Mouse (Mus musculus): ENCODE data around the gene Cdkal1.

GRCm38 (mm10) chr13:29555160-29555785 lies 300.2 kb downstream of the Cdkal1 start:
- TF ChIP-seq POLR2A (IDR thresholded peaks at IDR 0.05; ENCODE audit: borderline replicate concordance, insufficient read depth, low read length): no peak
- no peak for TF ChIP-seq CTCF (IDR thresholded peaks at IDR 0.05; ENCODE audit: borderline replicate concordance, insufficient read depth, low read depth, low read length)
